Mouse (Mus musculus) cerebellum, adult 2 months (tissue): ENCODE data around the gene Ros1. TPM values are rescaled to one million over a fixed set of nuclear protein-coding genes. Genes with fewer than 3 reads are reported as not detected.
A peak's percentile ranks its signal among the peaks of the same experiment; 100 is the strongest.

Experiments
- DNase-seq, 2 experiments: peaks; one replicate each; pipeline ENCODE4 v3.0.0; 2021
- H3K27ac ChIP-seq: fragments of 200-500 bp; 2 replicates; pipeline ENCODE4 v1.5.1; 2012; ENCODE audit warnings: low read length, control low read depth, inconsistent platforms; ENCODE audit not compliant: insufficient read depth
- H3K27me3 ChIP-seq: fragments of 200-500 bp; 2 replicates; pipeline ENCODE4 v1.6.1; 2012; ENCODE audit warnings: inconsistent platforms, mild to moderate bottlenecking, low read length, moderate library complexity; ENCODE audit not compliant: control insufficient read depth, insufficient read depth
- H3K4me1 ChIP-seq: fragments of 200-500 bp; 2 replicates; pipeline ENCODE4 v1.6.1; 2011; ENCODE audit warnings: low read length; ENCODE audit not compliant: control insufficient read depth, insufficient read depth
- H3K4me3 ChIP-seq: fragments of 200-500 bp; replicated peaks from 2 replicates; pipeline ENCODE3; 2011; ENCODE audit warnings: mild to moderate bottlenecking, low read depth, low read length, control low read depth; ENCODE audit not compliant: insufficient read depth
- CTCF ChIP-seq: fragments of 200-500 bp; IDR thresholded peaks from 2 replicates; pipeline ENCODE4 v1.5.1; 2011; ENCODE audit warnings: low read depth, mild to moderate bottlenecking, control low read depth, low read length, moderate library complexity, borderline replicate concordance; ENCODE audit not compliant: insufficient read depth
- POLR2A ChIP-seq: fragments of 200-500 bp; IDR thresholded peaks from 2 replicates; pipeline ENCODE4 v1.6.1; 2011; ENCODE audit warnings: low read length, control low read depth, borderline replicate concordance; ENCODE audit not compliant: insufficient read depth
- WGBS: fragments of 180-500 bp; shearing (Covaris S2); methylation state at CpG from one replicate; pipeline ENCODE4 v1.1.7; 2018; 5-methylcytosine and 5-hydroxymethylcytosine counted together
- polyA plus RNA-seq: library from polyadenylated mRNA; depleted of rRNA; stranded (reverse); fragments of >200 nt; gene quantifications from 2 replicates; pipeline ENCODE4 v1.2.3, GENCODE M21; 2012; rRNA removed

Gene Ros1
- polyA plus RNA-seq, 1 experiment = not detected

GRCm38 (mm10) chr10:52024053-52024410 lies 171.0 kb downstream of the Ros1 start:
- TF ChIP-seq POLR2A (no peak), CTCF (no peak)
- Histone ChIP-seq H3K27me3 (peaks cover 6% of the 10 kb centered on the region; the same call in 1 of the 2 replicates), H3K27ac (no peak overlapping the region), H3K4me1 (no peaks in the 10 kb centered on the region), H3K4me3 (no peak overlapping the region)
- DNase-seq = no peak
- WGBS = 50% methylated on average over 2 of the region's 2 CpGs

- H3K4me1 ChIP-seq = no peaks in the 10 kb centered on the region
- DNase-seq = no peak
- TF ChIP-seq POLR2A = no peak
- 17% methylated on average over 17 of the region's 17 CpGs for WGBS
- peaks cover 6% of the 10 kb centered on the region; the same call in 1 of the 2 replicates for H3K27me3 ChIP-seq
- H3K27ac ChIP-seq = no peak overlapping the region
- H3K4me3 ChIP-seq = no peak overlapping the region
These were observed 171.6 kb downstream of the Ros1 start for GRCm38 (mm10) chr10:52023213-52024052.

GRCm38 (mm10) chr10:52022413-52023212 lies 172.4 kb downstream of the Ros1 start, which contains the start of gene Vgll2:
Vgll2 (plus strand) TSS chr10:52022502.
- TF ChIP-seq POLR2A = no peak
- TF ChIP-seq CTCF = no peak
- H3K4me1 ChIP-seq = no peaks in the 10 kb centered on the region
- H3K27me3 ChIP-seq = peaks cover 6% of the 10 kb centered on the region; the same call in 1 of the 2 replicates
- DNase-seq = peak; percentile 4 to 11
- under 1% methylated on average over 59 of the region's 60 CpGs for WGBS
- peak within 1 kb of the TSS; percentile 0 for H3K4me3 ChIP-seq
- no peak within 1 kb of the TSS for H3K27ac ChIP-seq

GRCm38 (mm10) chr10:52021736-52022394 lies 173.2 kb downstream of the Ros1 start:
- no peak overlapping the region for H3K4me3 ChIP-seq

GRCm38 (mm10) chr10:52021231-52021630 lies 173.8 kb downstream of the Ros1 start:
- no peak for TF ChIP-seq CTCF
- no peak for TF ChIP-seq POLR2A
- 4% methylated on average over 9 of the region's 9 CpGs for WGBS
- Histone ChIP-seq H3K27me3 (peaks cover 6% of the 10 kb centered on the region; the same call in 1 of the 2 replicates), H3K4me1 (no peaks in the 10 kb centered on the region), H3K4me3 (no peak overlapping the region), H3K27ac (no peak overlapping the region)
- no peak for DNase-seq

More at GRCm38 (mm10) chr10:52021736-52022394, 173.2 kb downstream of the Ros1 start:
- Histone ChIP-seq H3K27ac (no peak overlapping the region), H3K4me1 (no peaks in the 10 kb centered on the region), H3K27me3 (peaks cover 6% of the 10 kb centered on the region; the same call in 1 of the 2 replicates)
- DNase-seq = no peak
- WGBS = 3% methylated on average over 14 of the region's 15 CpGs
- no peak for TF ChIP-seq CTCF
- no peak for TF ChIP-seq POLR2A

GRCm38 (mm10) chr10:52018471-52018870 lies 176.6 kb downstream of the Ros1 start:
- no peak for TF ChIP-seq POLR2A
- no peak for TF ChIP-seq CTCF
- 44% methylated on average over 1 of the region's 1 CpGs for WGBS
- no peak overlapping the region for H3K4me3 ChIP-seq
- no peaks in the 10 kb centered on the region for H3K4me1 ChIP-seq
- H3K27ac ChIP-seq = no peak overlapping the region
- no peak for DNase-seq
- peaks cover 2% of the 10 kb centered on the region; the same call in 1 of the 2 replicates for H3K27me3 ChIP-seq

Other genes with a start within 250 kb of the Ros1 start
- gene Vgll2, start 172.7 kb downstream of the Ros1 start, polyA plus RNA-seq = not detected in 2 replicates
- 8.3 and 9.2 TPM in 2 replicates for gene Dcbld1, start 38.4 kb upstream of the Ros1 start, polyA plus RNA-seq
- gene Gm26741, start 163.5 kb upstream of the Ros1 start, polyA plus RNA-seq = not detected in 2 replicates
- gene Gopc, start 186.9 kb upstream of the Ros1 start, polyA plus RNA-seq = 30.9 and 31.4 TPM in 2 replicates
- gene Nepn, start 193.7 kb upstream of the Ros1 start, polyA plus RNA-seq = 0.05 TPM in 2 replicates
- 25.3 and 28.5 TPM in 2 replicates for gene Nus1, start 222.3 kb upstream of the Ros1 start, polyA plus RNA-seq